Mouse (Mus musculus) thymus, adult 2 months (tissue): ENCODE measurements around the gene Ddx46. TPM values are rescaled to one million over a fixed set of nuclear protein-coding genes. Genes with fewer than 3 reads are reported as not detected.

Source experiments
- DNase-seq: peaks from one replicate; pipeline ENCODE4 v3.0.0; 2021
- H3K27ac ChIP-seq: fragments of 200-500 bp; 2 replicates; pipeline ENCODE4 v1.5.1; 2012; ENCODE audit warnings: low read length, control low read depth; ENCODE audit not compliant: control insufficient read depth, insufficient read depth
- H3K27me3 ChIP-seq: fragments of 200-500 bp; 2 replicates; pipeline ENCODE4 v1.6.1; 2012; ENCODE audit warnings: mild to moderate bottlenecking, low read length, moderate library complexity, mixed read lengths; ENCODE audit not compliant: control insufficient read depth, insufficient read depth
- H3K36me3 ChIP-seq: fragments of 200-500 bp; 2 replicates; pipeline ENCODE4 v1.6.1; 2012; ENCODE audit warnings: mild to moderate bottlenecking, low read length, moderate library complexity; ENCODE audit not compliant: control insufficient read depth, insufficient read depth
- H3K4me1 ChIP-seq: fragments of 200-500 bp; replicated peaks from 2 replicates; pipeline ENCODE4 v1.6.1; 2012; ENCODE audit warnings: low read length; ENCODE audit not compliant: control insufficient read depth, insufficient read depth
- H3K4me3 ChIP-seq: fragments of 200-500 bp; 2 replicates; pipeline ENCODE4 v1.5.1; 2012; ENCODE audit warnings: mild to moderate bottlenecking, low read length, control low read depth, moderate library complexity; ENCODE audit not compliant: control insufficient read depth, insufficient read depth
- CTCF ChIP-seq: fragments of 200-500 bp; IDR thresholded peaks from 2 replicates; pipeline ENCODE4 v1.5.1; 2012; ENCODE audit warnings: mild to moderate bottlenecking, control low read depth, low read length, moderate library complexity, borderline replicate concordance; ENCODE audit not compliant: control insufficient read depth, poor library complexity, insufficient read depth; ENCODE audit errors: extremely low read depth
- POLR2A ChIP-seq: fragments of 200-500 bp; IDR thresholded peaks from 2 replicates; pipeline ENCODE4 v1.6.1; 2012; ENCODE audit warnings: mild to moderate bottlenecking, low read length, control low read depth, moderate library complexity; ENCODE audit not compliant: control insufficient read depth, poor library complexity, insufficient read depth; ENCODE audit errors: extremely low read depth
- WGBS: fragments of 180-500 bp; shearing (Covaris S2); methylation state at CpG from one replicate; pipeline ENCODE4 v1.1.7; 2018; 5-methylcytosine and 5-hydroxymethylcytosine counted together
- polyA plus RNA-seq: library from polyadenylated mRNA; depleted of rRNA; stranded (reverse); fragments of >200 nt; gene quantifications from 2 replicates; pipeline ENCODE4 v1.2.3, GENCODE M21; 2012; rRNA removed

Ddx46 gene
- 25.3 and 29.5 TPM in 2 replicates for polyA plus RNA-seq

DNA sequence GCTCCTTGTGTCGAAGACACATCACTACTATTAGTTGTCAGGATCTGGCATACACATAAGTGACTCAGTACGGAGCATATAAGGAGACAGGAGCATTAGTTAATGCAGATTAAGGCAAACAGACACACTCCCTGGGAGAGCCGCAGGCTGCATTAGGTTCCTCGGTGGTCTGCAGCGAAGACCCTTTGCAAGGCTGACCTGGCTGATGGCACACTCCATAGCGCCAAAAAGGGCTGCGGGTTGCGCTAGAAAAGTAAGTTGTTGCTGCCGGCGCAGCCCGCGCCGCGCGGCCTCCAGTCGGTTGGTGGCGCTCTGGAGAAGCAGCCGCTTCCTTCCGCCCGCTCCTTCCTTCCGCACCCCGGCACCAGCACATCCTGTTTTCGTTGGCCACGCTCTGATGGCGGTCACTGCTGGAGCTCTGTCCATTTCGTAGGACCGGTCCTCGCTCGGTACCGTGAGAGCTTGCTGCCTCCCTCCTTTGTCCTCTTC, at the start of gene Ddx46:
Ddx46 (plus strand) TSS at position 389 of the 489 bp plus-strand sequence.
- DNase-seq, result peak; percentile 91
- H3K36me3 ChIP-seq, result peaks cover 14% of the 10 kb centered on the region
- no peaks in the 10 kb centered on the region for H3K27me3 ChIP-seq
- 6% methylated on average over 29 of the region's 30 CpGs for WGBS
- TF ChIP-seq POLR2A, result peak; percentile 75
- TF ChIP-seq CTCF, result peak; percentile 89
- no peak within 1 kb of the TSS for H3K27ac ChIP-seq
- H3K4me3 ChIP-seq, result peak within 1 kb of the TSS; percentile 88
- H3K4me1 ChIP-seq, result peaks cover 5% of the 10 kb centered on the region

DNA sequence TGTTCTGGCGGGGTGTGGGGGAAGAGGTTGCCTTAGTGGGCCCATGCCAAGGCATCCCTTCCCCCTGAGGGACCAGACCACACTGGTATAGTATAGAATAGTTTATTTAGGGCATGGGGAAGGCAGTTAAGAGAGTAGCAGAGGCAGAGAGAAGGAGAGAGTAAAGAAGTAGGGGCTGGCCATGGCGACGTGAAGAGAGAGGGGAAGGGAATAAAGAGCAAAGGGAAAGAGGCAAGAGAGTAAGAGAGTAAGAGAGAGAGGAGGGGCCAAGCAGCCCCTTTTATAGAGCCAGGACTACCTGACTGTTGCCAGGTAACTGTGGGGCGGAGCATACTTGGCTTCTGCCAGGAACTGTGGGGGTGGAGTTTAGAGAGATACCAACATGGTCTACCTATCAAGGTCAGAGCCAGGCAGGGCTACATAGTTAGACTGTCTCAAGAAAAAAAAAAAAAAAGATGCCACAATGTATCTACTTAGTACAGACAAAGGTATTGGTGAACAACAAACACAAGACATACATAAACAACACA, 42.8 kb upstream of the Ddx46 start:
- TF ChIP-seq CTCF (no peak), POLR2A (no peak)
- DNase-seq, result no peak
- Histone ChIP-seq H3K36me3 (peaks cover 22% of the 10 kb centered on the region), H3K27me3 (no peaks in the 10 kb centered on the region), H3K4me3 (no peak overlapping the region), H3K27ac (no peak overlapping the region), H3K4me1 (peaks cover 3% of the 10 kb centered on the region)
- 89% methylated on average over 4 of the region's 4 CpGs for WGBS

GRCm38 (mm10) chr13:55592512-55593253, 42.1 kb upstream of the Ddx46 start:
- TF ChIP-seq CTCF, result peak; percentile 40; the same call in 1 of the 2 replicates
- peak; percentile 92 for TF ChIP-seq POLR2A
- peak; percentile 97 for DNase-seq
- peaks cover 3% of the 10 kb centered on the region for H3K4me1 ChIP-seq

GRCm38 (mm10) chr13:55593254-55593747, 41.5 kb upstream of the Ddx46 start:
- WGBS, result under 1% methylated on average over 31 of the region's 31 CpGs
- Histone ChIP-seq H3K27ac (no peak overlapping the region), H3K4me1 (peaks cover 3% of the 10 kb centered on the region), H3K36me3 (peaks cover 24% of the 10 kb centered on the region), H3K27me3 (no peaks in the 10 kb centered on the region), H3K4me3 (peak overlapping the region; percentile 69)
- TF ChIP-seq CTCF (no peak), POLR2A (no peak)
- DNase-seq, result no peak

More at GRCm38 (mm10) chr13:55592512-55593253, 42.1 kb upstream of the Ddx46 start:
- Histone ChIP-seq H3K36me3 (peaks cover 24% of the 10 kb centered on the region), H3K27me3 (no peaks in the 10 kb centered on the region), H3K27ac (no peak overlapping the region), H3K4me3 (peak overlapping the region; percentile 69)
- WGBS, result 6% methylated on average over 29 of the region's 29 CpGs

DNA sequence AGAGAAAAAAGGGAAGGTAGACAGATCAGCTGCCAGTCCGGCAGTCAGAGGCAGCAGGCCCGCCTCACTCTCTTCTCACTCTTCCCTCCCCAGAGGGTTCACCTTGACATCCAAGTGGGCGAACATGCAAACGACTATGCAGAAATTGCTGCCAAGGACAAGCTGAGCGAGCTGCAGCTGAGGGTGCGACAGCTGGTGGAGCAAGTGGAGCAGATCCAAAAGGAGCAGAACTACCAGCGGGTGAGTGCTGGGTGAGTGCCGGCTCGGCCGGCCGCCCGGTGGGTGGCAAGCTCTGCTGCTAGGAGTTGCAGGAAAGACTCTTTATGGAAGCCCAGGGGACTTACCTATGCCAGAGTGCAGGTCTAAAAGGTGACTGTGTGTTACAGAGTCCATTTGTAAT, 39.5 kb upstream of the Ddx46 start:
- Histone ChIP-seq H3K27ac (no peak overlapping the region), H3K4me1 (peaks cover 7% of the 10 kb centered on the region), H3K4me3 (no peak overlapping the region), H3K36me3 (peaks cover 24% of the 10 kb centered on the region), H3K27me3 (no peaks in the 10 kb centered on the region)
- no peak for TF ChIP-seq POLR2A
- no peak for TF ChIP-seq CTCF
- DNase-seq, result no peak
- WGBS, result 93% methylated on average over 12 of the region's 12 CpGs

GRCm38 (mm10) chr13:55596802-55597201, 38.0 kb upstream of the Ddx46 start:
- H3K4me1 ChIP-seq, result peaks cover 7% of the 10 kb centered on the region
- peaks cover 24% of the 10 kb centered on the region for H3K36me3 ChIP-seq
- TF ChIP-seq CTCF (no peak), POLR2A (no peak)
- 97% methylated on average over 12 of the region's 12 CpGs for WGBS
- no peak overlapping the region for H3K27ac ChIP-seq
- no peak overlapping the region for H3K4me3 ChIP-seq
- H3K27me3 ChIP-seq, result no peaks in the 10 kb centered on the region
- DNase-seq, result no peak
